Mouse (Mus musculus): ENCODE results near the gene Fastk.

GRCm38 (mm10) chr5:24413938-24414337 is 31.1 kb downstream of the Fastk start:
- TF ChIP-seq POLR2A (IDR thresholded peaks at IDR 0.05; ENCODE audit: borderline replicate concordance, low read depth, low read length) (no peak), CTCF (IDR thresholded peaks at IDR 0.05; ENCODE audit: low read depth, low read length) (no peak)

All from bone marrow macrophage, adult 2 months (primary cell).